Mouse (Mus musculus) pancreas, adult 10 weeks (tissue): ENCODE measurements around the gene Klra4. TPM values are rescaled to one million over a fixed set of nuclear protein-coding genes. Genes with fewer than 3 reads are reported as not detected.

Experiments
- polyA plus RNA-seq: library from polyadenylated mRNA; stranded (reverse); fragments of 350-450 nt; fragmentation: Illumina TruSeq; extraction: RNeasy Lipid Tissue Mini Kit (QIAGEN cat#74804); gene quantifications from one replicate; pipeline ENCODE4 v1.2.3, GENCODE M21; 2015; ENCODE audit warnings: low read depth, low replicate concordance; ENCODE audit not compliant: insufficient read depth

Gene Klra4
- polyA plus RNA-seq: not detected

DNA sequence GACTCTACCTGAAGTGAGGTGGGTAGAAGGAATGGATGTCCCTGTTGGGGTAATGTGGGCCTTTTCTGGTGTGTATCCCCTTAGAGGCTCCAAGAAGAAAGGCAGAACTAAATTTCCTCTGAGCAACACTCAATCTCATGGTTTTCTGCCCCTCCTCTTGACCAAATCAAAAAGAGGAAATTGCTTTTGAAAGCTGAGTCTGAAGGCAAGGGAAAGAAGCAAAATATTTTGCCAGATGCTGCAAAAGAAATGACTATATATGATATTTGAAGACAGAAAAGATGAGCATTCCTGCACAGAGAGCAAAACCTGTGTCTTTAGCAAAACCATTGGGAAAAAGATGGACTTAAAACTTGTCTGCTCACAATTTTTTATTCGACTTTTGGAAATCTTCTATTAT lies at the start of gene Klra4:
TSS of gene Klra4 (minus strand) at position 101 of the 400 bp plus-strand sequence.

DNA sequence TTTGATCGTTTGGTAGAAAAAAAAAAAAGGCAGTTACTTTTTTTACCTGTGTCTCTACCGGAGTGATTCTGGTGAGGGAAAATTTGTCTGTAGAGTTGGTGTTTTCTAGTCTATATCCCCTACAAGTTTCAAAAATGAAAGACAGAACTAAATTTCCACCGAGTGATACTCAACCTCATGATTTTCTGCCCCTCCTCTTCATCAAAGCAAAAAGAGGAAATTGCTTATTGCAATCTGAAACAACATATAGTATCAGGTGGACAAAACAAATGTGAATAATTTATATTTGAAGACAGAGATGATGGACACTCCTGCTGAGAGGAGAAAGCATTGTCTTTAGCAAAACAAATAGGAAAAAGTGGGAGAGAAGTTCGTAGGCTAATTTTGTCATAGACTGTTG lies 40.2 kb downstream of the Klra4 start, which contains the start of gene Klra6:
TSS of gene Klra6 (minus strand) at position 101 of the 400 bp plus-strand sequence.

Other genes with a start within 250 kb of the Klra4 start
- gene Gm17631, start 204.6 kb downstream of the Klra4 start, polyA plus RNA-seq: not detected
- gene Klra17, start 190.6 kb downstream of the Klra4 start, polyA plus RNA-seq: not detected
- not detected for gene Klra5, start 149.6 kb downstream of the Klra4 start, polyA plus RNA-seq
- gene Klra6, start 40.3 kb downstream of the Klra4 start, polyA plus RNA-seq: not detected
- gene Klra8, start 62.6 kb upstream of the Klra4 start, polyA plus RNA-seq: not detected
- not detected for gene Klra9, start 125.8 kb upstream of the Klra4 start, polyA plus RNA-seq
- not detected for gene Klra7, start 166.1 kb upstream of the Klra4 start, polyA plus RNA-seq
- gene Klra10, start 214.7 kb upstream of the Klra4 start, polyA plus RNA-seq: not detected